Mouse (Mus musculus) leukemia stem cell, adult 10-12 weeks (primary cell): ENCODE data around the gene Snrnp27. TPM values are rescaled to one million over a fixed set of nuclear protein-coding genes. Genes with fewer than 3 reads are reported as not detected.

Experiments
- polyA plus RNA-seq: library from polyadenylated mRNA; stranded (reverse); fragments of >175 nt; gene quantifications from 2 replicates; pipeline ENCODE4 v1.2.3, GENCODE M21; 2012; ENCODE audit warnings: low replicate concordance

Gene Snrnp27
- 53.4 and 119 TPM in 2 replicates for polyA plus RNA-seq

DNA sequence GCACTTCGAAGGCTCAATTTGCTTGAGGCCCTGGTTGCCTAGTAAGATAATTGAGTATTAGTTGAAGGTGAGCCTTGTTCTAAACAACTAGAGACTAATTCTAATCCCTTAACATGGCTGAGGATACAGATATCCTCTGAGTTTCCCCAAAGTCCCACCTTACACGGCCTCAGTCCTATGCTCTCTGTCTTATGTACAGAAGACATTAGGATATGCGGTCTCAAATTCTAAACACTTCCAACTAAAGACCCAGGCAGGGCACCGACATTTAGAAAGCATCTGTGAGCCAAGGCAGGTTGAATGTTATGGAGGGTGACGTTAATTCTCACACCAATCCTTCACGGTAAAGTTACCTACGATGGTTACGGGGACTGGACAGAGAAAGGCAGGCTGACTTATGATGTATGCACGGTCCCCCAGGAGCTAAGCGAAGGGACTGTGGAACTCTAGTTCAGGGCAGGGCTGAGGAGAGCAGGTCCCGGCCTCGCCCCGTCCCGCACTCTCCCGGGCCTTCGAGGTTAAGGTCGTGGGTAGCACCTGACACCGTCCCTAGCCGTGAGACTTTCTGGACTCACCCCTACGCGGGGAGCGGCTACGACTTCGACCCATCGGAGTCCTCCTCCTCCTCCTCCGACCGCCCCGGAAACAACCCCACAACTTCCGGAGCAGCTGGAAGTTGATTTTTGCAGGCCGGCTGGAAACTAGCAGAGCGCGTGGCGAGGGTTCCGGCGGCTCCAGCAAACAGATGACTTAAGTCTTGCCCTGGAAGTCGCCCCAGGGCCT, at the start of gene Snrnp27:
Gene Snrnp27, minus strand, starts transcription at position 651 of the 783 bp plus-strand sequence.

DNA sequence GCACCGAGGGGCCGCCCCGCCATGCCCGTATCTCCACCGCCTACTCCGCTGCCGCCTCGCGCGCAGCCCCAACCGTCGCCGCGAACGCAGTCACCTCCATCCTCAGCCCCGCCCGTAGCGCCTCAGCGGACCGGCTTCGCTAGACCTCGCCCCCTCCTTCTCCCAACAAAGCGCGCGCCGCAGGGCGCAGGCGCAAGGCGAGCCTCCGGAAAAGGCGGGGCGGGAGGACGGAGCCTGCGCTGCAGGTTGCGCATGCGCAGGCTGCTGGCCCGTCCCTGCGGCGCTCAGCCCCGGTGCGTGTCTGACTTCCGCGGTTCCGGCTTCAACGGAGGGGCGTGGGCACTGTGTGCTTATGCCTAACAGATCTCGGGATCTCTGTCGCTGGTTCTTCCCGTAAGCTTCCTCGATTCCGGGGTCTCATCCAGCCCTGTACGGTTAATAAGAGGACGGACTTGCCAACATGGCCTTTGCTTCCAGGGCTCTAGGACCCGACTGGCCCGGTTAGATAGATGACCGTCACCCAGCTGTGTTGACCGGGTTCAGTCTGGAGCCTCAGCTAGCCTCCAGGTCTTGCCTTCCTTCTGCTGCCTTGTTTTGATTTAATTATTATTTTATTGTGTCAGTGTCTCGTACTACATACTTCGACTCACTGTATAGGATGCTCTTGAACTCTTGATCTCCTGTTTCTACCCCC, 49.0 kb upstream of the Snrnp27 start, which contains the start of gene Gmcl1:
Gene Gmcl1, minus strand, starts transcription at position 201 of the 694 bp plus-strand sequence.

DNA sequence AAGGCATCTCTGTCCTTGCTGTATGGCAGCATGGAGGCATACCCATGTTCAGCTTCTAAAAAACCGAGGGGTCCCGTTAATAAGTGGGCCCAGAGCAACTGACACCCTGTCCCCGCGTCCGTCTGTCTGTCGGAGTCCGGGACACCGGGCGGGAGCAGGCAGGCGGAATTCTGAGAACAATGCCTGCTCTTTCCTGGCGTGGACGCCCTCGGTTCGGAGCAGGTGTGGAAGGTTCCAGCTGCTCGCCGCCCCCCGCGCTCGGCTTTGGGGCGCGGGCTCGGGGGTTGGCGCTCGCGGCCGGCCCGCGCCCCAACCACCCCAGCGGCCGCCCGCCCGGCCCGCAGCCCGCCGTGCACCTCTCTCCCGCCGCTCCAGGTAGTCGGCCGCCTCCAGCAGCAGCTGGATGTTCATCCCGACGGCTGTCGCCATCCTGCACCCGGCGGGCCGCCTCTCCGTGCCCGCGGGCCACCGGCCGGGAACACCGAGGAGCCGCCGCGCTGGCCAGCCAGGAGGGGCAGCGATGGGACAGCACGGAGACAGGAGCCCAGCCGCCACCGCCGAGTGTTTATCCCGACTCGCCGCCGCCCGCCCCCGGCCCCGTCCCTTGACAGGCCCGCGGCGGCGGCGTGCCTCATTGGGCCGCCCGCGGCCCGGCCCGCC, 15.6 kb downstream of the Snrnp27 start, which contains the start of gene Mxd1:
Gene Mxd1, minus strand, starts transcription at position 582 of the 660 bp plus-strand sequence.

DNA sequence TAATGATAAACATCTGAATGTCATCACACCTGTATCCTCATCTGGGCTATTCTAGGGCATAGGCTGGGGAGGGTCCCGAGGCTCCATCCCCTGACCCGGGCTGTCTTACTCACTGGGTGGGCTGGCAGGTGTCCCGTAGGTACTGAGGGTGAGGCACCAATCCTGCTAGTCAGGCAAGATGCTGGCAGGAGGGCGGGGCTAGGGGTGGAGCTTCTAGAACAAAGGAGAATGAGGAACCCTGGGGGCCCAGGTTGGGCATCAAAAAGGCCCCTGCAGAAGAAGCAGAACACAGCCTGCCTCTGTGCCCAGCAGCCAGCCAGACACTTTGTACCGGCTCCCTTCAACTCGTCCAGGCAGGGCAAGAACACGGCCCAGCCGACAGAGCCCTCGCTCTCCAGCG, 56.4 kb downstream of the Snrnp27 start, which contains the start of gene Asprv1:
Gene Asprv1, plus strand, starts transcription at position 219 of the 400 bp plus-strand sequence.

Other genes with a start within 250 kb of the Snrnp27 start
- 4.3 and 8.0 TPM in 2 replicates for gene C87436, start 246.1 kb downstream of the Snrnp27 start, polyA plus RNA-seq
- 933 and 1,241 TPM in 2 replicates for gene Pcbp1, start 158.2 kb downstream of the Snrnp27 start, polyA plus RNA-seq
- gene Asprv1, start 56.4 kb downstream of the Snrnp27 start, polyA plus RNA-seq, result 0.63 TPM in 1 of 2 replicates, not detected in the other
- gene Mxd1, start 15.4 kb downstream of the Snrnp27 start, polyA plus RNA-seq, result 16.8 and 22.0 TPM in 2 replicates
- gene Gmcl1, start 48.9 kb upstream of the Snrnp27 start, polyA plus RNA-seq, result 17.7 and 27.9 TPM in 2 replicates
- 0.66 and 3.9 TPM in 2 replicates for gene Anxa4, start 109.1 kb upstream of the Snrnp27 start, polyA plus RNA-seq
- gene Aak1, start 165.0 kb upstream of the Snrnp27 start, polyA plus RNA-seq, result 23.7 and 33.7 TPM in 2 replicates